Mouse (Mus musculus): ENCODE measurements around the gene Kcnmb1. TPM values are rescaled to one million over a fixed set of nuclear protein-coding genes. Genes with fewer than 3 reads are reported as not detected.
A peak's percentile ranks its signal among the peaks of the same experiment; 100 is the strongest.

Kcnmb1 gene
- polyA plus RNA-seq, 1 experiment from 2014 or later = 0.36 TPM

DNA sequence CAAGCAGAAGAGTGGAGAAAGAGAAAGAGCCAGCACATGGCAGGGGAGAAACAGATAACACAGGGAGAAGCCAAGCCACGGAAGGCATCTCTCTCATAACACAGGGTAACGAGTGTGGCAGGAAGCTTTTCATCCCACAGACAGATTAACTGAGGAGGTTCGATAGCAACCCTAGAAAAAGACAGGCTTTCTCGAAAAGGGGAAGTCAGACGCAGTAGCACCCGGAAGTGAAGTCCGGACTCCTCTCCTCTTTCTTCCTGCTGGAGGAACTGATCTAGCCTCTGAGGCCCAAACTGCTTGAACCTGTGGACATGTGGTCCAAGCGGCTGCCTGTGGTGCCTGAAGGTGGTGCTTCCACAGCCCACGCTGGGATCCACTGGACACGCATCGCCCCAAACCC, 45.4 kb downstream of the Kcnmb1 start:
- no peak overlapping the region for H3K27ac ChIP-seq (replicated peaks)
- no peaks in the 10 kb centered on the region for H3K27me3 ChIP-seq (replicated peaks)
- ATAC-seq (ENCODE audit: low FRiP score) = no peak
- H3K4me3 ChIP-seq (replicated peaks) = no peak overlapping the region
- H3K4me1 ChIP-seq = no peaks in the 10 kb centered on the region
- WGBS = 87% methylated on average over 11 of the region's 11 CpGs
- H3K36me3 ChIP-seq = no peaks in the 10 kb centered on the region
- H3K9ac ChIP-seq (replicated peaks) = no peak overlapping the region
- H3K4me2 ChIP-seq = no peak overlapping the region
- H3K9me3 ChIP-seq (replicated peaks) = no peaks in the 10 kb centered on the region

DNA sequence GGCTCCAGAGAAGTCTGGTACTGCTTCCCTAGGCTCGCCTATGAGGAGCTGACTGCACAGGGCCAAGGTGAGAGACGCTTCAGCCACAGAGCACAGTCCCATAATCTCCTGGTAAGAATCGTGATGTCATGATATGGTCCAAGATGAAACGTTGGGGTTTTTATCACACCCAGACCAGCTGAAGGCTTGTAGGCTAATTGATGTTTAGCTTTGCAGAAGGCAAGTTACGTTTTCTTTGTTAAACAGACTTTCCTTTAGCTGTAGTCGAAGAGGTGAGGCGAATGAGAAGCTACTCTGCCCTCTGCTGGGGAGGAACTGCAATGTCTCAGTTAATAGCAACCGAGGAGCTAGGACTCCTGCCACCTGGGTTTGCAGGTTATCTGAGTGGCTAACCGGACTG, 45.9 kb downstream of the Kcnmb1 start:
- Histone ChIP-seq H3K4me3 (replicated peaks) (no peak overlapping the region), H3K4me2 (no peak overlapping the region), H3K9me3 (replicated peaks) (no peaks in the 10 kb centered on the region), H3K36me3 (no peaks in the 10 kb centered on the region), H3K27me3 (replicated peaks) (no peaks in the 10 kb centered on the region), H3K9ac (replicated peaks) (no peak overlapping the region), H3K4me1 (no peaks in the 10 kb centered on the region), H3K27ac (replicated peaks) (no peak overlapping the region)
- 49% methylated on average over 9 of the region's 9 CpGs for WGBS
- ATAC-seq (ENCODE audit: low FRiP score) = peak; percentile 56; the same call in 1 of the 2 replicates

DNA sequence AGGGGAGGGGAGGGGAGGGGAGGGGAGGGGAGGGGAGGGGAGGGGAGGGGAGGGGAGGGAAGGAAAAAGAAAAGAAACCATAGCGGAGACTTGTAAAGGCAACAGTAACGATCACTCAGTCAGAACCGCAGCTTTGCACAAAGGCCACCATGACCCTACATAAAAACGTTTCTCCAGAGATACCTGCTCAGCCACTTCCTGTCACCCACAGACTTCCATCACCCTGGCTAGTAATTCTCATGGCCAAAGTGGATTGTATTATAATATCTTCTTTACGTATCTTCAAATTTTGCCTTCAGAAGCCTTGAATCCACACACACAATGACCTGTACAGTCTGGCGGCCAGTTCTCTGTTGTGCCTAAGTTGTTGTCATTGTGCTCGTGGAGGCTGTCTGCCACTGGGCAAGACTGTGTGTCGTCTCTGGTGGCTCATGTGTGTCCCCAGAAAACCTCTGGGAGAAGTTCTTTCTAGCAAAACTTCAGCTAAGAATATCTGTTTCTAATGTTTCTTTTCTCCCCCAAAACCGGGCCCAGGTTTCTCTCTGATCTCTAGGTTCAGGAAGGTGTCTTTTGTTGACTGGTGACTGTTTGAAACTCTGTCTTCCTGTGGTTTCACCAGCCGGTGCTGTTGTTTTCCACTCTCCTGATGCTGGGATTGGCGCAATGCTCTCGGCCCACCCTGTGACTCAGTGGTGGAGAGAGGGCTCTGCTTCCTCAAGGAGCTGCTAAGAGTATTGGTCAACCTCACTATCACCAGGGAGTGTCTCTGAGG, 46.7 kb downstream of the Kcnmb1 start:
- no peak overlapping the region for H3K9ac ChIP-seq (replicated peaks)
- H3K9me3 ChIP-seq (replicated peaks) = no peaks in the 10 kb centered on the region
- no peaks in the 10 kb centered on the region for H3K4me1 ChIP-seq
- 73% methylated on average over 12 of the region's 12 CpGs for WGBS
- ATAC-seq (ENCODE audit: low FRiP score) = no peak
- no peaks in the 10 kb centered on the region for H3K27me3 ChIP-seq (replicated peaks)
- H3K27ac ChIP-seq (replicated peaks) = no peak overlapping the region; the same call in 1 of the 2 replicates
- no peak overlapping the region for H3K4me3 ChIP-seq (replicated peaks)
- no peaks in the 10 kb centered on the region for H3K36me3 ChIP-seq
- no peak overlapping the region for H3K4me2 ChIP-seq

DNA sequence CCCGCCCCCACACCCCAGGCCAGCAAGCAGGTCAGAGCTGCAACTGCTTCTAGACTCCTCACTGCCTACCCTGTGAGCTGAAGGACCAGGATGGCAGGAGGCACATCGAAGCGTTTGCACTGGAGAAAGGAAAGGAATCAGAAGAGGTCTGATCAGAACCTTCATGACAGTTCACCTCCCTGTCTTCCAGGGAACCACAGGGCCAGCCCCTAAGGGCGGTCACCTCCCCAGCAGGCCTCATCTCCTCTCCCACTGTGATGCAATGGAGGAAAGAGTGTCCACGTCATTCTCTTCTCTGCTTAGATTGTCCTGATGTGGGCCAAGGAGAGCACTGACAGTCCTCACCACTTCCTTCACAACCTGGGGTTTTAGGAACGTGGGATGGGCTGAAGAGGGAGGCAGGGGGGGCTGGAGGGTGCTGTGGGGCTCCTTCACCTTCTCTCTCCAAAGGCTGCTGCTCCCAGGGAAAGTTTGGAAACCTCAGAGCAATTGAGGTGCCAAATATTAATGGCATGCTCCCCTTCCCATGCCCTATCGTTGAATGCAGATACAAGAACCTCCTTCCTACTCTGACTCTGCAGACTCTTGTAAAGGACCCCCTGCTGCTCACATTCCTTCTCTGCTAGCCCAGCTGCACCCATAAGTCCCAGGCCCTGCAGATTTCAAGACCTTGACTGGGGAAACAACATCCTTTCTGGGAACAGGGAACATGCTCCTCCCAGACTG, 47.5 kb downstream of the Kcnmb1 start:
- no peak overlapping the region for H3K27ac ChIP-seq (replicated peaks)
- no peaks in the 10 kb centered on the region for H3K27me3 ChIP-seq (replicated peaks)
- H3K9ac ChIP-seq (replicated peaks) = no peak overlapping the region
- ATAC-seq (ENCODE audit: low FRiP score) = no peak
- H3K4me3 ChIP-seq (replicated peaks) = no peak overlapping the region
- H3K9me3 ChIP-seq (replicated peaks) = no peaks in the 10 kb centered on the region
- H3K4me2 ChIP-seq = no peak overlapping the region
- WGBS = 79% methylated on average over 7 of the region's 7 CpGs
- no peaks in the 10 kb centered on the region for H3K36me3 ChIP-seq
- no peaks in the 10 kb centered on the region for H3K4me1 ChIP-seq

DNA sequence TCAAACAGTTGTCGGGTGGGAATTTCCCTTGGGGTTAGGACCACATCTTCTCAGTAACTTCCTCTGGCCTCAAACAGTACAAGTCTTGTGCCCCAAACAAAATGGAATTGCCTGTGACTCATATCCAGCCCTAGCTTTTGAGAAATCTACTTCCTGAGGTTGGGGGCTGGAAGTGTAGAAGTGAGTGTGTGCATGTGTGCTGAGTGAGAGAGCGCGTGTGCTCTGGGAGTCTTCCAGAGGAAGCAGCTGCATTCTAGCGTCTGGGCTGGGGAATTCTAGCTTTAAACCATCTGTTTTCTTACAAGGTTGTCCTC, 48.0 kb downstream of the Kcnmb1 start:
- Histone ChIP-seq H3K9me3 (replicated peaks) (no peaks in the 10 kb centered on the region), H3K9ac (replicated peaks) (no peak overlapping the region), H3K4me3 (replicated peaks) (no peak overlapping the region), H3K27me3 (replicated peaks) (no peaks in the 10 kb centered on the region), H3K27ac (replicated peaks) (no peak overlapping the region), H3K4me1 (no peaks in the 10 kb centered on the region), H3K4me2 (no peak overlapping the region), H3K36me3 (no peaks in the 10 kb centered on the region)
- ATAC-seq (ENCODE audit: low FRiP score) = no peak
- 82% methylated on average over 4 of the region's 4 CpGs for WGBS

DNA sequence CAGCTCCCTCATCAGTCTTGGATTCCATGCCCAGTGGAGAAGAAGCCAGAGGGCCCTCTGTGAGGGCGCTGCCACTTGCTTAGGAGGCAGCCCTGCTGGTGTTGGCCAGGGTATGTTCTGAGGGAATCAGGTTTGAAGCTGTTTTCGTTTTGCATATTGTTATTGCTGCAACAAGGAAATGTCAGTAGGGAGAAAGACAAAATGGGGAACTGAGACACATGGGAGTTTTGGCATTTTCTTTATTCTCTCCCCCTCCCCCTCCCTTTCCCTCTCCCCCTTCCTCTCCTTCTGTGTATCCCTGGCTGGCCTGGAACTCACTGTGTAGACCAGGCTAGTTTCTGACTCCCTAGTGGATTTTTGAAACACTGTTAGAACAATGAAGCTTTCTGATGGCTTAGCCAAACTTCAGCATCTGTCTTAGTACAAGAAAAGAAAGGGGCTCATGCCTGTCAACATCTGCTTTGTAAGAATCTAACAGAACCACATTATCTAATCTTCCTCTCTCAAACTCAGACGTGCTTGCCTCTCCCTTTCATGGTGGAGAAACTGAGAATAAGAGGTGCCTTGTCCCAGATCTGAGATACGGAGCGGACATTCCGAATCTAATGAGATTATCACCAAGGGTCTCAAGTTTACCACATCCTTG, 49.3 kb downstream of the Kcnmb1 start:
- Histone ChIP-seq H3K4me1 (no peaks in the 10 kb centered on the region), H3K27ac (replicated peaks) (no peak overlapping the region), H3K9me3 (replicated peaks) (no peaks in the 10 kb centered on the region), H3K27me3 (replicated peaks) (no peaks in the 10 kb centered on the region), H3K36me3 (no peaks in the 10 kb centered on the region), H3K4me2 (no peak overlapping the region), H3K9ac (replicated peaks) (no peak overlapping the region), H3K4me3 (replicated peaks) (no peak overlapping the region)
- no peak for ATAC-seq (ENCODE audit: low FRiP score)
- WGBS = 82% methylated on average over 6 of the region's 6 CpGs

Other genes with a start within 250 kb of the Kcnmb1 start
- gene Kcnip1, start 30.1 kb downstream of the Kcnmb1 start, polyA plus RNA-seq (2015; fragmentation: Nextera tagmentation; extraction: Ambion mirVana) = 129 and 147 TPM in 2 replicates
- 2.0 and 7.3 TPM in 2 replicates for gene Lcp2, start 83.9 kb downstream of the Kcnmb1 start, polyA plus RNA-seq (2015; fragmentation: Nextera tagmentation; extraction: Ambion mirVana)
- gene 4930469K13Rik, start 135.5 kb downstream of the Kcnmb1 start, polyA plus RNA-seq (2015; fragmentation: Nextera tagmentation; extraction: Ambion mirVana) = 22.9 and 24.1 TPM in 2 replicates
- gene Foxi1, start 245.1 kb downstream of the Kcnmb1 start, polyA plus RNA-seq (2015; fragmentation: Nextera tagmentation; extraction: Ambion mirVana) = not detected in 2 replicates

Data from neural tube, embryonic 15.5 days (tissue).